Mouse (Mus musculus) liver, adult 2 months (tissue): ENCODE measurements at regions not wholly inside any gene's neighbourhood (a gene's known extent, or its start where the extent isn't known, plus 50 kb on each side); places are given as distances from the start of the nearest gene placed in this dataset.

Source experiments
- CTCF ChIP-seq: fragments of 200-500 bp; IDR thresholded peaks from 2 replicates; pipeline ENCODE4 v1.5.1; 2011; ENCODE audit warnings: low read depth, low read length, control low read depth
- POLR2A ChIP-seq: fragments of 200-500 bp; IDR thresholded peaks from 2 replicates; pipeline ENCODE4 v1.6.1; 2011; ENCODE audit warnings: low read length, control low read depth; ENCODE audit not compliant: insufficient read depth; ENCODE audit errors: extremely low read depth

GRCm38 (mm10) chr14:102866511-102866910, 115.9 kb downstream of the Kctd12 start:
- TF ChIP-seq CTCF = no peak
- no peak for TF ChIP-seq POLR2A
